Mouse (Mus musculus) lung, postnatal 36 days (tissue): ENCODE measurements around the gene Asah2.
"Not testable (repeated sequence)": the region's sequence is repeated elsewhere in the genome, so short reads cannot be mapped to it uniquely, and the experiment has no call there.

Source experiments
- DNase-seq: peaks from one replicate; pipeline ENCODE4 v3.0.0; 2022; ENCODE audit warnings: mixed read lengths

Gene Asah2

GRCm38 (mm10) chr19:32107771-32108306 is at the start of gene Asah2:
Gene Asah2, minus strand, starts transcription at chr19:32108211.
- peak; percentile 82 for DNase-seq

DNA sequence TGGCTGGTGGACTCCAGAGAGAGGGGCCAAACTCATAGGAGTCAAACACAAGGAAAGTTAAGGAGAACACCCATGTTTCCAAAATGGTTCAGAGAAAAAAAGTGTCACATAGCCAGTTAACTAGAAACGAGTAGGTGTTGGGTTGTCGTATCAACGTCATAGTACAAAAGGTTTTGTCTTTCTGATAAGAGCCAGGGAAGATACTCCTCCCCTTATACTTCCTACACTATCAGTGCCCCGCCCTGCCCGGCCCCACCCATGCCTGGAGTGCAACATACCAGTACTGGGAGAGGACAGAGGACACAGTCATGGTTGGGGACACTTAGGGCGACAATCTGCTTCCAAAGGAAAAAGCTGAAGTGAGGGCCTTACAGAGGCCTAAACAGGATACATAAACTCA is 49.0 kb upstream of the Asah2 start:
- DNase-seq, result peak; percentile 22

DNA sequence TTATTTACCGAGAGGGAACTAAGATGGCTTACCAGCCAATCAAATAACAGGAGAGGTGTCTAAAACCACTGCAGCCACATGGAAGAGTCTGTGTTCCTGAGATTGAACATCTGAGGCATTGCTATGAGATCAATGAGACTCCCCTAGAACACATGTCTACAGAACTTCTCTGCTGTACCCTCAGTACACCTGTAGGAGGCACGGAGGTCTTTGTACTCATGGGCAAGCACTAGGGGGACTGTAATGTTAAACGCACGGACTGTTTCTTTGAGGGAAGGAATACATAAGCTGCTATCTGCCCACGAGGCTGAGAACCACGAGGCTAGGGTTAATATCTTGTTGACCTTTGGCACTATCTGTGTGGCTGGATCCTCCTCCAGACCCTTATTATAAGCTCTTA is 44.5 kb upstream of the Asah2 start:
- no peak for DNase-seq

GRCm38 (mm10) chr19:32148710-32149109 is 40.7 kb upstream of the Asah2 start:
- no peak for DNase-seq

GRCm38 (mm10) chr19:32142383-32142782 is 34.4 kb upstream of the Asah2 start:
- DNase-seq, result no peak

DNA sequence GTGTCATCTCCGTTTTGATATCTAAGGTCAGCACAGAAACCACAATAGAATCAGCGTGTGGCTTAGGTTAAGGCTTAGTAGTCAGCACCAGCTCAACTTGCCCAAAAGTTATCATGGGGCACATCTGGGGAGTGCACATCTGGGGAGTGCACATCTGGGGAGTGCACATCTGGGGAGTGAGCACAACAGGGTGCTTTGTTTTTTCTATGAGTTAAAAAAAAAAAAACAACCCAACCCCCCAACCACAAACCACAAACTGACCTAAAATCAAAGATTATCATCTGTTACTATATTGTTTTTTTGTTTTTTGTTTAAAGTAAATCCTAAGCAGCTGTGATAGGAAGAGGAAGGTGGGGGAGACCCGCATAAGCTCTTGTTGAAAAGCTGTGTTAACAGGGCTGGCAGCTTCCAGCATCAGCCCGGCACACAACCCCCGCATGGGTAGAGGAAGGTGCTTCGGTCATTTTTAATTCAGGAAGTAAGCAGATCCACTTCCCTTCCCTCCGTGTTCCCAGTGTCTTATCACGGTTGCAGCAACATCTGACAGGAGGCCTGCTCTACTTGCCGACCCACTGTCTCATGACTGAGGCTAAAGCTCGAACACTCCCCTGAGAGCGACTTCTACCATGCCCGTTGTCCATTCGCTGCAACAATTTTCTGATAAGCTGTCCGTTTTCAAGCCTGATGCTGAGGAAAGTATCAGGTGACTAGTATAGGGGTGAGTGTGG is 30.5 kb upstream of the Asah2 start:
- no peak for DNase-seq

DNA sequence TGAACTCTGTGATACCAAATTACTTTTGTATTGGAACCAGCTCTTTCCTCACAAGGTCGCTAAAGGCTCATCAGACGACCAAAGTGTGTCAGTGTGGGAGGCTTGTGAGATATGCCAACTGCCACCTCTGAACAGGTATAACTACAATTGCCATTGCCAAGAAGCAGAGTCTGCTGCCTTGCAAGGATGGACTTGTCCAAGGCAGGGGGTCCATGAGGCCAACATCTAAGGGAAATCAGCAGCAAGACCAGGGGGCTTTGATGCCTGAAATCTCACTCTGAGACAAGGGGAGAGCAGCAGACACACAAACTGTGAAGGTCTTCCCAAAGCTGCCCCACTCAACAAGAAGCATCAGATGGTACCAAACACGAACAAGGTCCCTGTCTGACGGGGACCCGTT is 29.9 kb upstream of the Asah2 start:
- DNase-seq, result no peak

DNA sequence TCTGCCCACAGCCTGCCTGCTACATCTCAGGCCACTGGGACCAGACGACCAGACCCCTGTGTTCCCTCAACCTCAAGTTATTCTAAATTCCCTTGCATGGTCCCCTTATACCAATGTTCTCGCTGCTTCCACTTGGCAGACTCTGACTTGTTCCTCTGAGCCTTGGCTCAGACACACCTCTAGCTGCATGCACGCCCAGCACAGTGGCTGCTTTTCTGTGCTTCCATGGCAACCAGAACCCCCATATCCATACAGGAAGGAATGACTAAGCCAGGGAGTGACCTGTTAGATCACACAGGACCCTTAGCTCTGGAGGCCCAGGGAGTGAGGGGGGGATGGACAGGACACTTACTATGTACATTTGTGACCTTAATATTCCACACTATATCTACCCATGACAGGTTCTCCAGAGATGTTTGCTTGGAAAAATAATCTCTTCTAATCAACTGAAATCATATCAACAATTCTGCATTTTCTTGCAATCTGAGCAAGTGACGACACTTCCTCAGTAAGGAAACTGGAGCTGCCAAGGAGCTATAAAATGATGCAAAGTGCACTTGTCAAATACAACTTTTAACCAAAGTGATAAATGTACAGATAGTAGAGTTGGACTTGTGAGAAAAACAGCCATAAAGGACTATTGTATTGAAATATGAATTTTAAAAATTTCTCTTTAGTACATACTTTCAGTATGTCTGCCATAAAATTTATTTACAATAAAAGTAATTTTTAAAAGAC is 29.0 kb upstream of the Asah2 start:
- DNase-seq, result no peak

GRCm38 (mm10) chr19:32131707-32132488 is 23.9 kb upstream of the Asah2 start:
- not testable (repeated sequence) for DNase-seq

- DNase-seq, result no peak
Observed at GRCm38 (mm10) chr19:32129281-32129680, 21.3 kb upstream of the Asah2 start.

- DNase-seq, result peak; percentile 41
Observed at GRCm38 (mm10) chr19:32127180-32127850, 19.3 kb upstream of the Asah2 start.

DNA sequence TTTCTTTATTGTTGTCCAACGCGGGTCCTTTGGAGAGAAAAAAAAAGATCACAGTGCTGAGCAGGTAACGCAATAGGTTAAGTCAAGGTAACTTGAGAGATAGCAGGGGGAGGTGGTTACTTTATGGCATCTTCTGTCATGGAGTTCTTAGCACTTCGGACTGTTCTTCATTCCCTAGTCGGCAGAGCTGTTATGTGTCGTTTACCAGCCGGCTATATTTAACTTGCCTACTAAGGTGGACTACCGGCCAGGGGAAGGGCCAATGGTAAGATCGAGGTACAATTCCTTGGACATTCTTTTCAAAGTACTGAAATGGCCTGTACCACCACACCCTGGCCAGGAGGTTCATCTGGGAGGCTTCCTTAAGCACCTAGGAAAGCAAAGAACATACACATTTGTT is 16.1 kb upstream of the Asah2 start:
- no peak for DNase-seq

- no peak for DNase-seq
Observed at GRCm38 (mm10) chr19:32123196-32123595, 15.2 kb upstream of the Asah2 start.

GRCm38 (mm10) chr19:32120798-32121197 is 12.8 kb upstream of the Asah2 start:
- no peak for DNase-seq

GRCm38 (mm10) chr19:32119666-32120065 is 11.7 kb upstream of the Asah2 start:
- DNase-seq, result no peak

GRCm38 (mm10) chr19:32118496-32118895 is 10.5 kb upstream of the Asah2 start:
- DNase-seq, result peak; percentile 76

DNA sequence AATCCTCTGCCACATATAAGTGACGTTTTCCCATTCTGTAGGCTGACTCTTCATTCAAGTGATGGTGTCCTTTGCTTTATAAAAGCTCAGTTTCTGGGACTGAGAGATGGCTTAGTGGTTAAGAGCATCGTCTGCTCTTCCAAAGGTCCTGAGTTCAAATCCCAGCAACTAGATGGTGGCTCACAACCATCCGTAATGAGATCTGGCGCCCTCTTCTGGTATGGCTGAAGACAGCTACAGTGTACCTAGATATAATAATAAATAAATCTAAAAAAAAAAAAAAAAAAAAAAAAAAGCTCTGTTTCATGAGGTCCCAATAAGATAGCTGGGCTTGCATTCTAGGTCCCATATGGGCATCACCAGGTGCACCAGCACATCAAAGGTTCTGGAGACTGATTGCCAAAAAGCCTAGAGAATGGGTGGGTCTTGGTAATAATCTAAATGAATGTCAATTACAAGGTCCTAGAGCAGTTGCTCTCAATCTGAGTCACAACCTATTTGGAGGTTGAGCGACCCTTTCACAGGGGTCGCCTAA is 9.5 kb upstream of the Asah2 start:
- DNase-seq, result peak; percentile 40

- DNase-seq, result no peak
Observed at GRCm38 (mm10) chr19:32111866-32112790, 4.1 kb upstream of the Asah2 start.

- DNase-seq, result no peak
Observed at GRCm38 (mm10) chr19:32106750-32107149, 1.3 kb downstream of the Asah2 start.

- DNase-seq, result no peak
Observed at GRCm38 (mm10) chr19:32104217-32104616, 3.8 kb downstream of the Asah2 start.

GRCm38 (mm10) chr19:32102976-32103300 is 5.1 kb downstream of the Asah2 start:
- DNase-seq, result no peak
